In genomic region chr3:133411768-133412167, GRCm38 (mm10) we compare ENCODE assay signal across 13 mouse cellular contexts.
"Had no signal": no experiment of that assay in that cellular context is flagged by ENCODE, and none has a peak within 500 bp of the region (broad histone marks: within the 10 kb centered on the region; RNA-seq: fewer than 3 reads in every experiment).

No protein-coding gene starts in this region.

- ATAC-seq: liver, postnatal 0 days had no signal

- H3K4me1 ChIP-seq: limb, embryonic 15.5 days; liver, embryonic 13.5 days; lung, embryonic 15.5 days; megakaryocyte, embryonic 14.5 days; midbrain, embryonic 12.5 days; neural tube, embryonic 15.5 days had no signal

- H3K9me3 ChIP-seq: limb, embryonic 15.5 days; liver, embryonic 13.5 days; lung, embryonic 15.5 days; megakaryocyte, embryonic 14.5 days; midbrain, embryonic 12.5 days; neural tube, embryonic 15.5 days had no signal

- H3K9ac ChIP-seq: limb, embryonic 15.5 days; liver, embryonic 13.5 days; liver, postnatal 0 days; lung, embryonic 15.5 days; midbrain, embryonic 12.5 days; neural tube, embryonic 15.5 days had no signal

- DNase-seq: kidney, adult 8-10 months; kidney, postnatal 25 days; liver, embryonic 13.5 days; liver, postnatal 0 days; lung, postnatal 14 days; right cerebral cortex, adult 18-20 months; right cerebral cortex, postnatal 25 days had no signal

- H3K4me3 ChIP-seq: limb, embryonic 15.5 days; liver, embryonic 13.5 days; lung, embryonic 15.5 days; megakaryocyte, embryonic 14.5 days; midbrain, embryonic 12.5 days; neural tube, embryonic 15.5 days had no signal

- H3K27ac ChIP-seq: limb, embryonic 15.5 days; liver, embryonic 13.5 days; lung, embryonic 15.5 days; macrophage; midbrain, embryonic 12.5 days; neural tube, embryonic 15.5 days had no signal

- H3K27me3 ChIP-seq: limb, embryonic 15.5 days; liver, embryonic 13.5 days; lung, embryonic 15.5 days; megakaryocyte, embryonic 14.5 days; midbrain, embryonic 12.5 days; neural tube, embryonic 15.5 days had no signal

- H3K4me2 ChIP-seq: limb, embryonic 15.5 days; liver, embryonic 13.5 days; lung, embryonic 15.5 days; midbrain, embryonic 12.5 days; neural tube, embryonic 15.5 days had no signal

- H3K36me3 ChIP-seq: limb, embryonic 15.5 days; liver, embryonic 13.5 days; lung, embryonic 15.5 days; midbrain, embryonic 12.5 days; neural tube, embryonic 15.5 days had no signal
